Comparison of ENCODE assay signal across 11 mouse cellular contexts in genomic region chr2:163458539-163459265, GRCm38 (mm10). TPM values are rescaled to one million over a fixed set of nuclear protein-coding genes. Genes with fewer than 3 reads are reported as not detected.
DNase-seq lines count a peak whose midpoint lies in the region; ATAC-seq and TF ChIP-seq lines count a peak whose summit lies in the region.
"Had no signal": no experiment of that assay in that cellular context is flagged by ENCODE, and none has a peak within 500 bp of the region (broad histone marks: within the 10 kb centered on the region; RNA-seq: fewer than 3 reads in every experiment).

No protein-coding gene starts in this region.

- intact Hi-C loops in left cerebral cortex, postnatal 36 days (cut with DNase I), result no loop called here

- H3K9ac ChIP-seq in lung, embryonic 14.5 days, result no peak overlapping the region
- H3K9ac ChIP-seq in neural tube, embryonic 15.5 days (replicated peaks), result peak overlapping the region; percentile 20; the same call in 1 of the 2 replicates

- WGBS in lung, embryonic 14.5 days, result 37% methylated on average over 27 of the region's 27 CpGs
- 49% methylated on average over 27 of the region's 27 CpGs for WGBS in neural tube, embryonic 15.5 days

- H3K27ac ChIP-seq in lung, embryonic 14.5 days (ENCODE audit: low read depth), result no peak overlapping the region
- peak overlapping the region; percentile 60; the same call in 1 of the 2 replicates for H3K27ac ChIP-seq in neural tube, embryonic 15.5 days (replicated peaks)
- H3K27ac ChIP-seq: limb, embryonic 10.5 days had no signal

- no peak overlapping the region for H3K4me3 ChIP-seq in lung, embryonic 14.5 days (ENCODE audit: low read depth, low read length)
- H3K4me3 ChIP-seq in neural tube, embryonic 15.5 days (replicated peaks), result peak overlapping the region; percentile 4
- H3K4me3 ChIP-seq: limb, embryonic 10.5 days had no signal

- no peak for ATAC-seq in lung, embryonic 14.5 days (ENCODE audit: insufficient read depth)
- no peak for ATAC-seq in neural tube, embryonic 15.5 days (ENCODE audit: low FRiP score)

- H3K4me2 ChIP-seq in lung, embryonic 14.5 days, result no peak overlapping the region
- H3K4me2 ChIP-seq in neural tube, embryonic 15.5 days, result peak overlapping the region; percentile 42

- peak; percentile 29 for DNase-seq in adrenal gland, postnatal 25 days
- DNase-seq in adrenal gland, postnatal 4 days (ENCODE audit: low spot score in 2 of 2), result no peak
- DNase-seq in lung, embryonic 14.5 days, result peak; percentile 58
- DNase-seq in lung, adult 18-20 months, result no peak
- peak; percentile 62 for DNase-seq in gastrocnemius, postnatal 25 days
- no peak for DNase-seq in right cerebral cortex, postnatal 14 days
- no peak for DNase-seq in left cerebral cortex, postnatal 36 days (ENCODE audit: low spot score in 2 of 2)
- DNase-seq: thymus, postnatal 14 days had no signal

- TF ChIP-seq CTCF in lung, embryonic 14.5 days (IDR thresholded peaks at IDR 0.05; ENCODE audit: low read depth), result no peak

- no peaks in the 10 kb centered on the region for H3K36me3 ChIP-seq in lung, embryonic 14.5 days (ENCODE audit: insufficient read depth)
- peaks cover 17% of the 10 kb centered on the region for H3K36me3 ChIP-seq in neural tube, embryonic 15.5 days
- H3K36me3 ChIP-seq: limb, embryonic 10.5 days had no signal

- H3K9me3 ChIP-seq in lung, embryonic 14.5 days (ENCODE audit: low read depth, low read length), result no peaks in the 10 kb centered on the region
- no peaks in the 10 kb centered on the region for H3K9me3 ChIP-seq in neural tube, embryonic 15.5 days (replicated peaks)
- H3K9me3 ChIP-seq: limb, embryonic 10.5 days had no signal

- H3K4me1 ChIP-seq in lung, embryonic 14.5 days (ENCODE audit: insufficient read depth), result no peaks in the 10 kb centered on the region
- peaks cover 16% of the 10 kb centered on the region for H3K4me1 ChIP-seq in neural tube, embryonic 15.5 days
- H3K4me1 ChIP-seq: limb, embryonic 10.5 days had no signal

- no peaks in the 10 kb centered on the region; the same call in 1 of the 2 replicates for H3K27me3 ChIP-seq in lung, embryonic 14.5 days (ENCODE audit: insufficient read depth, low read length)
- H3K27me3 ChIP-seq in neural tube, embryonic 15.5 days (replicated peaks), result peaks cover 3% of the 10 kb centered on the region; the same call in 1 of the 2 replicates

RNA-seq across cellular contexts. Expression of gene Fitm2, which starts 13.7 kb away (rescaled TPM):
- total RNA-seq in adrenal gland, postnatal 25 days (2021), result 61.2 and 74.5 TPM in 2 replicates
- total RNA-seq in adrenal gland, postnatal 4 days (2021), result 10 to 100 TPM; 41.4 to 46.4 TPM
- polyA plus RNA-seq in lung, embryonic 14.5 days (2014; fragmentation: Nextera tagmentation; extraction: Ambion mirVana), result 8.6 and 10.1 TPM in 2 replicates
- 10 to 100 TPM; 72.3 to 83.1 TPM for total RNA-seq in gastrocnemius, postnatal 25 days (2021)
- polyA plus RNA-seq in neural tube, embryonic 15.5 days (2015; fragmentation: Nextera tagmentation; extraction: Ambion mirVana), result 17.1 and 18.3 TPM in 2 replicates
- 10 to 100 TPM; 18.8 to 19.3 TPM for total RNA-seq in left cerebral cortex, postnatal 36 days (2021)

RNA-seq across cellular contexts. Expression of gene Gdap1l1, which starts 20.4 kb away (rescaled TPM):
- total RNA-seq in adrenal gland, postnatal 25 days (2021), result 2.8 and 3.7 TPM in 2 replicates
- total RNA-seq in adrenal gland, postnatal 4 days (2021), result 10 to 100 TPM in 1 of 2 experiments, 1 to 10 TPM in 1; 9.7 to 10.3 TPM
- polyA plus RNA-seq in lung, embryonic 14.5 days (2014; fragmentation: Nextera tagmentation; extraction: Ambion mirVana), result 0.91 and 1.1 TPM in 2 replicates
- not detected for total RNA-seq in gastrocnemius, postnatal 25 days (2021)
- polyA plus RNA-seq in neural tube, embryonic 15.5 days (2015; fragmentation: Nextera tagmentation; extraction: Ambion mirVana), result 108 and 129 TPM in 2 replicates
- total RNA-seq in left cerebral cortex, postnatal 36 days (2021), result 10 to 100 TPM; 72.6 to 73.9 TPM

RNA-seq across cellular contexts. Expression of gene R3hdml, which starts 33.4 kb away (rescaled TPM):
- not detected in 2 replicates for total RNA-seq in adrenal gland, postnatal 25 days (2021)
- 1 to 10 TPM in 1 of 2 experiments, not detected in 1; 4.6 TPM for total RNA-seq in adrenal gland, postnatal 4 days (2021)
- polyA plus RNA-seq in lung, embryonic 14.5 days (2014; fragmentation: Nextera tagmentation; extraction: Ambion mirVana), result not detected in 2 replicates
- total RNA-seq in gastrocnemius, postnatal 25 days (2021), result not detected
- polyA plus RNA-seq in neural tube, embryonic 15.5 days (2015; fragmentation: Nextera tagmentation; extraction: Ambion mirVana), result 0.18 TPM in 1 of 2 replicates, not detected in the other
- total RNA-seq in left cerebral cortex, postnatal 36 days (2021), result not detected
- polyA plus RNA-seq: gonadal fat pad, adult 2 months; limb, embryonic 10.5 days had no signal

RNA-seq across cellular contexts. Expression of gene Oser1, which starts 34.2 kb away (rescaled TPM):
- 34.2 and 36.7 TPM in 2 replicates for total RNA-seq in adrenal gland, postnatal 25 days (2021)
- 10 to 100 TPM; 34.7 to 36.6 TPM for total RNA-seq in adrenal gland, postnatal 4 days (2021)
- polyA plus RNA-seq in lung, embryonic 14.5 days (2014; fragmentation: Nextera tagmentation; extraction: Ambion mirVana), result 90.7 and 91.9 TPM in 2 replicates
- total RNA-seq in gastrocnemius, postnatal 25 days (2021), result 10 to 100 TPM; 23.8 to 27.0 TPM
- 72.6 and 82.1 TPM in 2 replicates for polyA plus RNA-seq in neural tube, embryonic 15.5 days (2015; fragmentation: Nextera tagmentation; extraction: Ambion mirVana)
- total RNA-seq in left cerebral cortex, postnatal 36 days (2021), result 10 to 100 TPM; 24.3 to 25.0 TPM

RNA-seq across cellular contexts. Expression of gene Hnf4a, which starts 47.9 kb away (rescaled TPM):
- total RNA-seq in adrenal gland, postnatal 25 days (2021), result 2.4 TPM in 1 of 2 replicates, not detected in the other
- total RNA-seq in adrenal gland, postnatal 4 days (2021), result 10 to 100 TPM; 14.7 to 18.9 TPM
- polyA plus RNA-seq in lung, embryonic 14.5 days (2014; fragmentation: Nextera tagmentation; extraction: Ambion mirVana), result 0.11 TPM in 1 of 2 replicates, not detected in the other
- not detected for total RNA-seq in gastrocnemius, postnatal 25 days (2021)
- 0.04 and 5.2 TPM in 2 replicates for polyA plus RNA-seq in neural tube, embryonic 15.5 days (2015; fragmentation: Nextera tagmentation; extraction: Ambion mirVana)
- not detected for total RNA-seq in left cerebral cortex, postnatal 36 days (2021)
- polyA plus RNA-seq: limb, embryonic 10.5 days had no signal

Comparison
In these comparisons a context has a peak if more than half of its experiments do, and no peak if none do; other contexts are left out.
1. DNase-seq: peak in adrenal gland, postnatal 25 days (single experiment), lung, embryonic 14.5 days (single experiment) and gastrocnemius, postnatal 25 days (single experiment); none in adrenal gland, postnatal 4 days (0 of 2), lung, adult 18-20 months (0 of 2), right cerebral cortex, postnatal 14 days (single experiment) and left cerebral cortex, postnatal 36 days (0 of 2).
2. RNA of gene Gdap1l1, which starts 20.4 kb away (total RNA-seq): 72.6 to 73.9 TPM in left cerebral cortex, postnatal 36 days; 9.7 to 10.3 TPM in adrenal gland, postnatal 4 days, 2.8 to 3.7 TPM in adrenal gland, postnatal 25 days and not detected in gastrocnemius, postnatal 25 days; every median in the first group is over 4 times any median in the second.